Mouse (Mus musculus) embryonic facial prominence, embryonic 11.5 days (tissue): Measurements from ENCODE around the gene Ahcyl2. TPM values are rescaled to one million over a fixed set of nuclear protein-coding genes. Genes with fewer than 3 reads are reported as not detected.

ENCODE experiments used
- ATAC-seq: fragments of 200-750 bp; cut with Nextera tagmentation; replicated peaks from 2 replicates; pipeline ENCODE4 v1.8.0; 2017; ENCODE audit warnings: low read depth; ENCODE audit not compliant: insufficient number of reproducible peaks, low FRiP score, low TSS enrichment
- DNase-seq: peaks from one replicate; pipeline ENCODE4 v3.0.0-alpha.2; 2015; ENCODE audit warnings: low spot score
- H3K27ac ChIP-seq: fragments of 300-500 bp; sonication (generic); replicated peaks from 2 replicates; pipeline ENCODE4 v1.5.1; 2014; ENCODE audit warnings: mild to moderate bottlenecking, low read depth, low read length, control low read depth
- H3K27me3 ChIP-seq: fragments of 300-500 bp; sonication (generic); 2 replicates; pipeline ENCODE4 v1.6.1; 2014; ENCODE audit warnings: mild to moderate bottlenecking, low read length, moderate library complexity, mixed read lengths; ENCODE audit not compliant: control insufficient read depth, insufficient read depth
- H3K36me3 ChIP-seq: fragments of 300-500 bp; sonication (generic); replicated peaks from 2 replicates; pipeline ENCODE4 v1.6.1; 2014; ENCODE audit warnings: low read depth, mild to moderate bottlenecking, low read length, moderate library complexity, mixed read lengths; ENCODE audit not compliant: control insufficient read depth, insufficient read depth
- H3K4me1 ChIP-seq: fragments of 300-500 bp; sonication (generic); 2 replicates; pipeline ENCODE4 v1.6.1; 2014; ENCODE audit warnings: low read length, mixed read lengths; ENCODE audit not compliant: control insufficient read depth, insufficient read depth
- H3K4me2 ChIP-seq: fragments of 300-500 bp; sonication (generic); 2 replicates; pipeline ENCODE4 v1.6.1; 2014; ENCODE audit warnings: low read depth, mild to moderate bottlenecking, control low read depth, low read length, moderate library complexity
- H3K4me3 ChIP-seq: fragments of 300-500 bp; sonication (generic); 2 replicates; pipeline ENCODE4 v1.5.1; 2014; ENCODE audit warnings: low read depth, low read length, control low read depth
- H3K9ac ChIP-seq: fragments of 300-500 bp; sonication (generic); replicated peaks from 2 replicates; pipeline ENCODE4 v1.6.1; 2014; ENCODE audit warnings: mild to moderate bottlenecking, control low read depth, low read length
- H3K9me3 ChIP-seq: fragments of 300-500 bp; sonication (generic); replicated peaks from 2 replicates; pipeline ENCODE4 v1.6.1; 2016; ENCODE audit warnings: mild to moderate bottlenecking, low read length, inconsistent platforms, mixed read lengths; ENCODE audit not compliant: control insufficient read depth
- WGBS: fragments of 180-500 bp; shearing (Covaris S2); extraction: QIAGEN DNeasy Blood & Tissue Kit; methylation state at CpG from one replicate; pipeline ENCODE4 v1.1.7; 2014; 5-methylcytosine and 5-hydroxymethylcytosine counted together
- polyA plus RNA-seq: library from polyadenylated mRNA; unstranded; fragments of >200 nt; fragmentation: Nextera tagmentation; extraction: Ambion mirVana; gene quantifications from 2 replicates; pipeline ENCODE4 v1.2.1, GENCODE M21; 2014

Ahcyl2 gene
- polyA plus RNA-seq, 1 experiment from 2014 or later = 12.2 TPM

GRCm38 (mm10) chr6:29774161-29774560, 6.3 kb downstream of the Ahcyl2 start:
- Histone ChIP-seq H3K36me3 (no peaks in the 10 kb centered on the region), H3K4me1 (no peaks in the 10 kb centered on the region), H3K27me3 (no peaks in the 10 kb centered on the region), H3K4me3 (no peak overlapping the region), H3K9me3 (no peaks in the 10 kb centered on the region), H3K4me2 (no peak overlapping the region), H3K27ac (no peak overlapping the region), H3K9ac (no peak overlapping the region)
- 84% methylated on average over 1 of the region's 1 CpGs for WGBS
- ATAC-seq = no peak
- no peak for DNase-seq

- no peak for ATAC-seq
- no peaks in the 10 kb centered on the region for H3K4me1 ChIP-seq
- no peak overlapping the region for H3K4me2 ChIP-seq
- DNase-seq = no peak
- H3K36me3 ChIP-seq = no peaks in the 10 kb centered on the region
- H3K9me3 ChIP-seq = no peaks in the 10 kb centered on the region
- no peak overlapping the region for H3K9ac ChIP-seq
- H3K27ac ChIP-seq = no peak overlapping the region
- 91% methylated on average over 1 of the region's 1 CpGs for WGBS
- H3K27me3 ChIP-seq = no peaks in the 10 kb centered on the region
- H3K4me3 ChIP-seq = no peak overlapping the region
These were observed 7.8 kb downstream of the Ahcyl2 start for GRCm38 (mm10) chr6:29775609-29776008.

- Histone ChIP-seq H3K9me3 (no peaks in the 10 kb centered on the region), H3K36me3 (no peaks in the 10 kb centered on the region), H3K27me3 (no peaks in the 10 kb centered on the region), H3K4me2 (no peak overlapping the region), H3K4me1 (no peaks in the 10 kb centered on the region), H3K4me3 (no peak overlapping the region), H3K9ac (no peak overlapping the region), H3K27ac (no peak overlapping the region)
- DNase-seq (no peak), ATAC-seq (no peak)
- WGBS = 86% methylated on average over 4 of the region's 4 CpGs
These were observed 8.9 kb downstream of the Ahcyl2 start for GRCm38 (mm10) chr6:29776542-29777237.

GRCm38 (mm10) chr6:29777238-29777555, 9.4 kb downstream of the Ahcyl2 start:
- no peak overlapping the region for H3K9ac ChIP-seq
- no peaks in the 10 kb centered on the region for H3K27me3 ChIP-seq
- no peak for DNase-seq
- WGBS = 75% methylated on average over 3 of the region's 3 CpGs
- no peaks in the 10 kb centered on the region for H3K9me3 ChIP-seq
- H3K36me3 ChIP-seq = no peaks in the 10 kb centered on the region
- H3K4me2 ChIP-seq = no peak overlapping the region
- no peak overlapping the region for H3K4me3 ChIP-seq
- ATAC-seq = no peak
- no peaks in the 10 kb centered on the region for H3K4me1 ChIP-seq
- H3K27ac ChIP-seq = no peak overlapping the region

DNA sequence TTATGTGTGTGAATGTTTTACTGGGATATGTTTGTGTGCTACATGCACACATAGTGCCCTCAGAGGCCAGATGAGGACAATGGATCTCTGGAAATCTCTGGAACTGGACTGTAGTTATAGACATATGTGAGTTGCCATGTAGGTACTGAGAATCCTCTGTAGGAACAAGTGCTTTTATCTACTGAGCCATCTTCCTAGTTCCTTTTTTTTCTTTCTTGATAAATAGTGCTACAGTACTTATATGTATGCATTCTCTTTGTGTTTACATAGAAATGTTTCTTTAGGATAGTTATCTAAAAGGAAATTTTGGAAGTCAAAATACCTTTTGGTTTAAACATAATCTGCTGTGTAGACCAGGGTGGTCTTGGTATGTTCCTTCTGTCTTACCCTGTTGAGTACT, 12.3 kb downstream of the Ahcyl2 start:
- H3K4me2 ChIP-seq = no peak overlapping the region
- H3K36me3 ChIP-seq = no peaks in the 10 kb centered on the region
- no peaks in the 10 kb centered on the region for H3K9me3 ChIP-seq
- DNase-seq (no peak), ATAC-seq (no peak)
- no peak overlapping the region for H3K27ac ChIP-seq
- no peak overlapping the region for H3K4me3 ChIP-seq
- no peaks in the 10 kb centered on the region for H3K4me1 ChIP-seq
- H3K27me3 ChIP-seq = no peaks in the 10 kb centered on the region
- no peak overlapping the region for H3K9ac ChIP-seq

DNA sequence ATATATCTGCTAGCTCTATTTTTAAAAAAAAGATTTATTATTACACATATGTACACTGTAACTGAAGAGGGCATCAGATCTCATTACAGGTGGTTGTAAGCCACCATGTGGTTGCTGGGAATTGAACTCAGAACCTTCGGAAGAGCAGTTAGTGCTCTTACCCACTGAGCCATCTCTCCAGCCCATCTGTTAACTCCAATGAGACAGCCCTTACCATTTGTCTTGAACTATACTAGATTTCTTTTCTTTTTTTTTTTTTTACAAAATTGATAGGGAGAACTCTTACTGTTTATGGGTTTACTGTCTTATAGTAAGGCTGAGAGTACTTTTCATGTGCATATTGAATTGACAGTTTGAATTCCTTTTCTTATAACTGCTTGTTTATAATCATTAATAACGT, 12.8 kb downstream of the Ahcyl2 start:
- WGBS = 92% methylated on average over 2 of the region's 2 CpGs
- Histone ChIP-seq H3K36me3 (no peaks in the 10 kb centered on the region), H3K9me3 (no peaks in the 10 kb centered on the region), H3K27me3 (no peaks in the 10 kb centered on the region), H3K4me1 (no peaks in the 10 kb centered on the region), H3K9ac (no peak overlapping the region), H3K4me3 (no peak overlapping the region), H3K27ac (no peak overlapping the region), H3K4me2 (no peak overlapping the region)
- DNase-seq (no peak), ATAC-seq (no peak)

GRCm38 (mm10) chr6:29782239-29782638, 14.4 kb downstream of the Ahcyl2 start:
- no peaks in the 10 kb centered on the region for H3K9me3 ChIP-seq
- no peaks in the 10 kb centered on the region for H3K4me1 ChIP-seq
- no peak overlapping the region for H3K4me3 ChIP-seq
- no peak overlapping the region for H3K9ac ChIP-seq
- no peaks in the 10 kb centered on the region for H3K27me3 ChIP-seq
- no peak overlapping the region for H3K4me2 ChIP-seq
- ATAC-seq (no peak), DNase-seq (no peak)
- no peak overlapping the region for H3K27ac ChIP-seq
- H3K36me3 ChIP-seq = no peaks in the 10 kb centered on the region
- 79% methylated on average over 1 of the region's 1 CpGs for WGBS

DNA sequence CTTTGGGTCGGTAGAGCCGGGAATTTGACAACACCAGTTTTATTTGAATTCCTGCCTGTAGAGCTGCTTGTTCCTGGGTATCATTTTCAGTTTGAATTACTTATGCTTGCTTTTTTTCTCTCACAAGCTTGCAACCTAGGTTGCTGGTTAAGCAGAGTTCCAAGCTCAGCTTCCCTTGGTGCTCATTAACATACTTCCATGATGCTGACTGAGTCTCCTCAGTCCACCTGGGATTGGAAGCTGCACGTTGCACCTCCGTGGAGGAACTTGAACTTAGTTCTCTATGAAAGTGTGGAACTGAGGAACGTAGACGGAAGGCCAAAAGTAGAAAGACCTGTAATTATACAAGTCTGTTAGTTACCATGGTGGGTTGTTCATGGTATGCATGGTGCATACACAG, 16.1 kb downstream of the Ahcyl2 start:
- Histone ChIP-seq H3K27ac (no peak overlapping the region), H3K9ac (no peak overlapping the region), H3K27me3 (no peaks in the 10 kb centered on the region), H3K36me3 (no peaks in the 10 kb centered on the region), H3K9me3 (no peaks in the 10 kb centered on the region), H3K4me3 (no peak overlapping the region), H3K4me1 (no peaks in the 10 kb centered on the region), H3K4me2 (no peak overlapping the region)
- no peak for DNase-seq
- WGBS = 88% methylated on average over 6 of the region's 6 CpGs
- no peak for ATAC-seq
